Mouse (Mus musculus): ENCODE measurements around the gene Rimbp2.

- TF ChIP-seq CTCF (IDR thresholded peaks at IDR 0.05; ENCODE audit: borderline replicate concordance, extremely low read depth, insufficient read depth, insufficient read length) = no peak
- TF ChIP-seq POLR2A (IDR thresholded peaks at IDR 0.05; ENCODE audit: borderline replicate concordance, extremely low read depth, insufficient read depth, insufficient read length, poor library complexity, severe bottlenecking) = no peak
Measured at GRCm38 (mm10) chr5:128940436-128940835, 12.8 kb downstream of the Rimbp2 start.
